Mouse (Mus musculus) brown adipose tissue, adult 24 weeks (tissue): ENCODE measurements around the gene Erh. TPM values are rescaled to one million over a fixed set of nuclear protein-coding genes. Genes with fewer than 3 reads are reported as not detected.
A peak's percentile ranks its signal among the peaks of the same experiment; 100 is the strongest.

Source experiments
- H3K27ac ChIP-seq: fragments of 200-500 bp; replicated peaks from 2 replicates; pipeline ENCODE4 v1.5.1; 2012; ENCODE audit warnings: low read depth, mild to moderate bottlenecking, low read length
- H3K4me1 ChIP-seq: fragments of 200-500 bp; 2 replicates; pipeline ENCODE4 v1.6.1; 2012; ENCODE audit warnings: low read length, mixed read lengths; ENCODE audit not compliant: control insufficient read depth, insufficient read depth, insufficient read length
- H3K4me3 ChIP-seq: fragments of 200-500 bp; 2 replicates; pipeline ENCODE4 v1.5.1; 2012; ENCODE audit warnings: low read depth, mild to moderate bottlenecking, low read length, moderate library complexity; ENCODE audit not compliant: insufficient read depth
- polyA plus RNA-seq: library from polyadenylated mRNA; stranded (reverse); fragments of >200 nt; gene quantifications from 2 replicates; pipeline ENCODE4 v1.2.4, GENCODE M21; 2012; ENCODE audit not compliant: missing spikeins, insufficient read depth, insufficient read length

The Erh gene
- polyA plus RNA-seq, 1 experiment, result 23.5 TPM

- no peak overlapping the region for H3K27ac ChIP-seq
- peaks cover 5% of the 10 kb centered on the region; the same call in 1 of the 2 replicates for H3K4me1 ChIP-seq
- H3K4me3 ChIP-seq, result no peak overlapping the region
These were observed 10.0 kb upstream of the Erh start for GRCm38 (mm10) chr12:80653951-80654658.

DNA sequence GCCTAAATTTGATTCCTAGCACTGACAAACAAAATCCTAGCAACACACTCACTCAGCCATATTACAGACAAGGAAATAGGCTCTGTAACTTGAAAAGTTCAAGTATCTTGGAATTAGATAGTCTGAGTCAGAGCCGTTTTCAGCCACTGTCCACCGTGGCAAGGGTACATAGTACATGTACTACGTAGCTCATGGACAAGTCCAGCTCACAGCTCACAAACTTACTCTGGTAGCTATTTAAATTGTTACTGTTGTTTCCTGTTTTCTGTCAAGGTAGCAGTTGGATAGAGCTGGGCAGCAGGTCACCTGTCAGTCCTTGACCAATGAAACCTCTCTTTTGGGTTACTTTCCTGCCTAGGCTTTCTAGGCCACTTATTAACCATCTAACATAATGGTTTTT, 2.2 kb upstream of the Erh start:
- Histone ChIP-seq H3K27ac (no peak overlapping the region), H3K4me1 (peaks cover 13% of the 10 kb centered on the region), H3K4me3 (no peak overlapping the region)

- Histone ChIP-seq H3K27ac (peak overlapping the region; percentile 81), H3K4me3 (peak overlapping the region; percentile 96), H3K4me1 (peaks cover 13% of the 10 kb centered on the region)
These were observed 346 bp upstream of the Erh start for GRCm38 (mm10) chr12:80644506-80644868.

- Histone ChIP-seq H3K27ac (peak overlapping the region; percentile 29; the same call in 1 of the 2 replicates), H3K4me1 (peaks cover 13% of the 10 kb centered on the region), H3K4me3 (peak overlapping the region; percentile 96)
These were observed 1.1 kb downstream of the Erh start for GRCm38 (mm10) chr12:80642725-80643692.

DNA sequence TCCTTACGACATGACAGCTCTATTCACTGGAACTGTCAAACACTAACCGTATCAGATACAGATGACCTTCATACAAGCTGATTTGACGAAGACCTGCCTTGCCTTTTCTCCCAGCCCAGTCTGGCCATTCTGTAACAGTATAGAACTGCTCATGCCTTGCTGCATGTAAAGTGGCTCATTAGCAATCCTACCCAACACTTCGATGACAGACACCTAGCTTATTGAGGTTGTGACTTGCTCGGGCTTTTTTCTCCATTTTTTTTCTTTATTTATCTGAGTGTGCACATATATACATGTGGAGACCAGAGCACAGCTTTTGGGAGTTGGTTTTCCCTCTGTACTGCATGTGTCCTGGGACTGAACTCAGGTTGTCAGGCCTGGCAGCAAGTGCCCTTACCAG, 12.4 kb downstream of the Erh start:
- no peaks in the 10 kb centered on the region for H3K4me1 ChIP-seq
- H3K4me3 ChIP-seq, result no peak overlapping the region
- no peak overlapping the region for H3K27ac ChIP-seq

- H3K4me1 ChIP-seq, result no peaks in the 10 kb centered on the region
- H3K27ac ChIP-seq, result no peak overlapping the region
- H3K4me3 ChIP-seq, result no peak overlapping the region
These were observed 23.6 kb downstream of the Erh start for GRCm38 (mm10) chr12:80620501-80620900.

GRCm38 (mm10) chr12:80615371-80616257, 28.5 kb downstream of the Erh start:
- H3K4me1 ChIP-seq, result no peaks in the 10 kb centered on the region
- H3K27ac ChIP-seq, result no peak overlapping the region
- no peak overlapping the region for H3K4me3 ChIP-seq

DNA sequence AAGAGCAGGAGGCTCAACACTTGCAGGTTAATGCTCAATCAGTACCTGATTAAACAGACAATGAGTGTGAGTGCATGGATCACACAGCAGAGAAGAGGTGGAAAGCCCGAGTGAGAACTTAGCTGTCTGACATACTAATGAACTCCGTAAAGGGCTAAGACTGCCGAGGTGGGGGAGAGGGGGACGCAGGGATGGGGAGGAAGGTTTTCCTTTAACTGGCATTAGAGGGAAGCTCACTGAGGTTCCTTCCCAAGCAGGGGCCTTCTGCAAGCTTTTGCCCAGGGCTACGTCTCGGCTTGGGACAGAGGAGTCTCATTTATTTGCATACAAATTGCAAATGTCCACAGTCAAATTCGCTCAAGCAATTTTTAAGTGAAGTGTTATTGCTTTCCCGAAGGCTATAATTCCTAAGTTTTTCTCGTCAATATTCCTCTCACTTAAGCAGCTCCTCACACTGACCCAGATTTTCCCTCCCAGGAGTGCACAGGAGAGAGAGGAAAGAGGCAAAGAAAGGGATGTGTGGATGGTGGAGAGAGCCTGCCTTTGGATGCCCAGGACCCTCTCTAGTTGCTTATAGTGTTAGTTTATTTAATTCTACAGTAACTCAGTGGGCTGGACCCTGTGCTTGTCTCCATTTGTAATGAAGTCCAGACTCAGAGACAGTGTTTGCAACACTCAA, 31.9 kb downstream of the Erh start:
- Histone ChIP-seq H3K4me3 (no peak overlapping the region), H3K4me1 (no peaks in the 10 kb centered on the region), H3K27ac (no peak overlapping the region)

GRCm38 (mm10) chr12:80609928-80610327, 34.2 kb downstream of the Erh start:
- Histone ChIP-seq H3K27ac (no peak overlapping the region), H3K4me1 (no peaks in the 10 kb centered on the region)

DNA sequence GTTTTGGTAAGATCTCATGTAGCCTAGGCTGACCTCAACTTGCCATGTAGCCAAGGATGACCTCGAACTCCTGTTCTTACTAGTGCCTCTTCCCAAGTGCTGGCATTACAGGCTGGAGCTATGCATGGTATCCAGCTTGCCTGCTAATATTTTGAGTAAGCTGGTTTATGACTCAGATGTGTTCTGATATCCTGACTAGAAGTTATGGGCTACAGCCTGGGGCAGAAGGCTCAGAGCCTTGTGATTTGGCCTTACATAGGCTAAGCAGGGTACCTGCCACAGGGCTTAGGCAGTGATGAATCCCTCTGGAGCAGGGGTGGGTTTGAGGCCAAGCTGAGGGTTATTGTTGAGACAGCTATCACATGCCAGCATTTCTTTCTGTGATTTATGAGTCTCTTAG, 35.6 kb downstream of the Erh start:
- Histone ChIP-seq H3K4me1 (no peaks in the 10 kb centered on the region), H3K4me3 (no peak overlapping the region), H3K27ac (no peak overlapping the region)

More at GRCm38 (mm10) chr12:80609928-80610327, 34.2 kb downstream of the Erh start:
- no peak overlapping the region for H3K4me3 ChIP-seq

DNA sequence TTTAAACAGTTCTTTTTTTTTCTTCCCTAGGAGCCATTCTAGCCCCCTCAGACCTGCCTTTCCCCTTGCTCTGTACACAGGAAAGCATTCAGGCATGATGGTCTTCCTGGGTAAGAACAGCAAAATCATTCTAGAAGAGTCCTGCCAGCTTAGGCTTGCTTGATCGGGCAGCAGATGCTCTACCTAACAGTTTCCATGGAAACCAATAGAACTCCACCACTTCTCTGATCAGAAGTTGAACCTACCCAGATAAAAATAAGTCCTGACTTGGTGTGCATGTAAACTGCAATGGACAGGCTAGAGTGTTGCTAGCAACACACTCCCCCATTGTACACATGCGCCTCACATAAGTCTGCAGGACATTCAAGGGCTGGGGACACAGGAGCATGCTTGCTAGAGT, 39.9 kb downstream of the Erh start:
- H3K27ac ChIP-seq, result no peak overlapping the region
- H3K4me3 ChIP-seq, result no peak overlapping the region
- H3K4me1 ChIP-seq, result no peaks in the 10 kb centered on the region

DNA sequence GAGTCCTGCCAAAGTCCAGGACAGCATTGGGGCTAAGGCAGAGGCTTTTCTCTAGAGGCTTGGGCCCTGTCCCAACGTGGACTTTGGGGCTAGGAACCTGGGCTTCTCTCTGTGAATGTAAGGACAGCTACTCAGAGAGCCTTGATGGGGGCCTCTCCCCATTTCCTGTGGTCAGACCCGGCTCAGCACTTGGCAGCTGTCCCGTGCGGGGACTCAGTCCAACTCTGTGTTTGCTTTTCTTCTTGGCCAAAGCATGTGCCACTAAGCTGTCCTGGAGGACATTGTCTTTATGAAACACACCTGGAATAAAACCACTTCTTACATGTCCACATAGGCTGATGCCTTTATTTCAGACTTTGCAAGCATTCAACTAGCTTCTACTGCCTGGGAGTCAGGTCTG, 40.6 kb downstream of the Erh start:
- no peak overlapping the region for H3K27ac ChIP-seq
- H3K4me3 ChIP-seq, result no peak overlapping the region
- no peaks in the 10 kb centered on the region for H3K4me1 ChIP-seq

DNA sequence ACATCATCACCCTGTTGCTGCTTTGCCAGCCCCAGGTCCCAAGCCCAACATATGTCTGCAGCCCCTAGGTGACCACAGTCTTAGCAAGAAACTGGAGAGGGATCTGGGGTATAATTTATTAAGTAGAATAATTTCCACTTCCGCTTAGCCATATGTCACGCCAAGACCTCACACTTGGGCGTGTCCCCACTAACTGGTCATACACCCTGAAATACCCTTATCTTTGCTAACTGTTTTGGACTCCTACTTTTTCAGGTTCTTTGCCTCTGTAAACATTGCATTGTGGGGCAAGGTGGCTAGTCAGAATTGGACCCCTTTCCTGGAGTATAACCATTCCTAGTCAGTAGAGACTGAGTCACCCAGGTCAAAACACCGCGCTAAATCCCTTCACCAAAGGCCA, 41.7 kb downstream of the Erh start:
- Histone ChIP-seq H3K4me3 (no peak overlapping the region), H3K4me1 (no peaks in the 10 kb centered on the region), H3K27ac (no peak overlapping the region)

GRCm38 (mm10) chr12:80601597-80602269, 42.4 kb downstream of the Erh start:
- no peaks in the 10 kb centered on the region for H3K4me1 ChIP-seq
- H3K27ac ChIP-seq, result no peak overlapping the region
- H3K4me3 ChIP-seq, result no peak overlapping the region
